Mouse (Mus musculus) hindbrain, embryonic 11.5 days (tissue): Measurements from ENCODE around the gene Ipmk. TPM values are rescaled to one million over a fixed set of nuclear protein-coding genes. Genes with fewer than 3 reads are reported as not detected.

Experiments used
- ATAC-seq: fragments of 200-750 bp; cut with Nextera tagmentation; 2 replicates; pipeline ENCODE4 v1.8.0; 2017; ENCODE audit warnings: mild to moderate bottlenecking, moderate TSS enrichment, moderate library complexity; ENCODE audit not compliant: low FRiP score
- DNase-seq: peaks from one replicate; pipeline ENCODE4 v3.0.0-alpha.2; 2015; ENCODE audit warnings: low spot score
- H3K27ac ChIP-seq: fragments of 300-500 bp; sonication (generic); 2 replicates; pipeline ENCODE4 v1.5.1; 2014; ENCODE audit warnings: mild to moderate bottlenecking, low read depth, low read length
- H3K27me3 ChIP-seq: fragments of 300-500 bp; sonication (generic); 2 replicates; pipeline ENCODE4 v1.6.1; 2014; ENCODE audit warnings: mild to moderate bottlenecking, low read length, moderate library complexity, mixed read lengths; ENCODE audit not compliant: control insufficient read depth, insufficient read depth
- H3K36me3 ChIP-seq: fragments of 300-500 bp; sonication (generic); 2 replicates; pipeline ENCODE4 v1.6.1; 2014; ENCODE audit warnings: mild to moderate bottlenecking, low read length, moderate library complexity, mixed read lengths; ENCODE audit not compliant: control insufficient read depth, insufficient read depth
- H3K4me1 ChIP-seq: fragments of 300-500 bp; sonication (generic); replicated peaks from 2 replicates; pipeline ENCODE4 v1.6.1; 2014; ENCODE audit warnings: low read length, mixed read lengths; ENCODE audit not compliant: control insufficient read depth, insufficient read depth
- H3K4me2 ChIP-seq: fragments of 300-500 bp; sonication (generic); replicated peaks from 2 replicates; pipeline ENCODE4 v1.6.1; 2014; ENCODE audit warnings: mild to moderate bottlenecking, low read depth, low read length
- H3K4me3 ChIP-seq: fragments of 300-500 bp; sonication (generic); 2 replicates; pipeline ENCODE4 v1.5.1; 2014; ENCODE audit warnings: low read depth, low read length
- H3K9ac ChIP-seq: fragments of 300-500 bp; sonication (generic); 2 replicates; pipeline ENCODE4 v1.6.1; 2014; ENCODE audit warnings: low read depth, low read length
- H3K9me3 ChIP-seq: fragments of 300-500 bp; sonication (generic); 2 replicates; pipeline ENCODE4 v1.6.1; 2016; ENCODE audit warnings: low read length; ENCODE audit not compliant: control insufficient read depth
- WGBS: fragments of 180-500 bp; shearing (Covaris S2); extraction: QIAGEN DNeasy Blood & Tissue Kit; methylation state at CpG from one replicate; pipeline ENCODE4 v1.1.7; 2014; 5-methylcytosine and 5-hydroxymethylcytosine counted together
- polyA plus RNA-seq: library from polyadenylated mRNA; unstranded; fragments of >200 nt; fragmentation: Nextera tagmentation; extraction: Ambion mirVana; gene quantifications from 2 replicates; pipeline ENCODE4 v1.2.1, GENCODE M21; 2014

Ipmk gene
- polyA plus RNA-seq, 1 experiment from 2014 or later = 20.9 TPM

DNA sequence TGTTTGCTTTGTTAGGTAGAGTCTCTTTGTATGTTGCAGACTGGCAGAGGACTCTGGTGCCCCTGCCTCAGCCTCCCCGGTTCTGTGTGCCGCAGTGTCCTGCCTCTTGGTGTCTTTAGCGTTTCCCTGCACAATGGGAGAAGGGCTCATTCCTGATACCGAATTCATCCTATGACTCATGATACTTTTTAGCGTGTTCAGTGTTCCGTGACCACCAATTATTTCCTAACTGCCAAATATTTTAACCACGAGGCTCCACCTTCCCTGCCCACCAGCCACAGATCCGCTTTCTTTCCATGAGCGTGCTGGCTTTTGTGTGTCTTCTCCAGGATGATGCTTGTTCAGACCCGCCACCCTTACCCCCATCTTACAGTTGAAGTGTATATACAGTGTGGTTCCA is 16.3 kb downstream of the Ipmk start:
- Histone ChIP-seq H3K27ac (no peak overlapping the region), H3K27me3 (no peaks in the 10 kb centered on the region), H3K4me2 (no peak overlapping the region), H3K9ac (no peak overlapping the region), H3K4me1 (peaks cover 3% of the 10 kb centered on the region; the same call in 1 of the 2 replicates), H3K4me3 (no peak overlapping the region), H3K9me3 (no peaks in the 10 kb centered on the region), H3K36me3 (no peaks in the 10 kb centered on the region)
- ATAC-seq (no peak), DNase-seq (no peak)
- 92% methylated on average over 10 of the region's 10 CpGs for WGBS

DNA sequence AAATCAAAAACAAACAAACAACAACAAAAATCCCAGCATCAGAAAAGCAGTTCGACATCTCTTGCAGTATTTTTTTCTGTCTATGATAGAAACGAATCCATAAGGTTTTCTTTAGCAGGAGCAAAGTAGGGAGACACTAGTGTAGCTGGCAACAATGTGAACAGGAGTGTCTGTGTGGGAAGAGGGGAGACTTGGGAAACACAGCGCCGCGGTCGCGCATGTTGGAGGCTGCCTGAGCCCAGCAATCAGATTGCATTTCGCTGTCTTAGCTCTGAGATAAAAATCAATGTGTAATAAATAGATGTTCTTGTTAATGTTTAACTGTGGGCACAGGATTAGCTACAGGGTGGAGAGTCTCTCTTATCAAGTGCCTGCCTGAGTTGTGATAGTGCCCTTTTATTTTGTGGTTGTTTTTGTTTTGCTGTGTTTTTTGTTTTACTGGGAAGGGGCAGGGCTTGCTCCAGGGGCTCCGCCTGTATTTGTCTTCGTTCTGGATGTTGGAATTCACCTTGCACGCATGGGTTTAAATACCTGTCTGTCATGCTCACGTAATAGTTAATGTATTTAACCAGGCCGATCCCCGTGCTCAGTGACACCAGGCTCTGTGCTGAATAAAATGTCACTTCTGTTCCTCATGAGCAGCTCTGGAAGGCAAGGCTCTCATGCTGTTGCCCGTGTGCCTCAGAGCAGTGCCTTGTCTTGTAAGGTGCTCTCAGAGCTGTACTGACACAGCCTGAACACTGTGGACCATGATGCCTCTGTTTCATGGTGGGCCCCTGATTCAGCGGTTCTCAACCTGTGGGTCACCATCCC is 20.8 kb downstream of the Ipmk start:
- H3K4me2 ChIP-seq = no peak overlapping the region
- H3K4me1 ChIP-seq = no peaks in the 10 kb centered on the region
- H3K9ac ChIP-seq = no peak overlapping the region
- DNase-seq = no peak
- no peak for ATAC-seq
- H3K27me3 ChIP-seq = no peaks in the 10 kb centered on the region
- H3K36me3 ChIP-seq = no peaks in the 10 kb centered on the region
- H3K4me3 ChIP-seq = no peak overlapping the region
- H3K9me3 ChIP-seq = no peaks in the 10 kb centered on the region
- H3K27ac ChIP-seq = no peak overlapping the region
- 88% methylated on average over 16 of the region's 16 CpGs for WGBS

GRCm38 (mm10) chr10:71369466-71369865 is 21.9 kb downstream of the Ipmk start:
- Histone ChIP-seq H3K36me3 (no peaks in the 10 kb centered on the region), H3K4me2 (no peak overlapping the region), H3K4me3 (no peak overlapping the region), H3K27me3 (no peaks in the 10 kb centered on the region), H3K27ac (no peak overlapping the region), H3K4me1 (no peaks in the 10 kb centered on the region), H3K9me3 (no peaks in the 10 kb centered on the region), H3K9ac (no peak overlapping the region)
- 90% methylated on average over 3 of the region's 3 CpGs for WGBS
- no peak for DNase-seq
- no peak for ATAC-seq

DNA sequence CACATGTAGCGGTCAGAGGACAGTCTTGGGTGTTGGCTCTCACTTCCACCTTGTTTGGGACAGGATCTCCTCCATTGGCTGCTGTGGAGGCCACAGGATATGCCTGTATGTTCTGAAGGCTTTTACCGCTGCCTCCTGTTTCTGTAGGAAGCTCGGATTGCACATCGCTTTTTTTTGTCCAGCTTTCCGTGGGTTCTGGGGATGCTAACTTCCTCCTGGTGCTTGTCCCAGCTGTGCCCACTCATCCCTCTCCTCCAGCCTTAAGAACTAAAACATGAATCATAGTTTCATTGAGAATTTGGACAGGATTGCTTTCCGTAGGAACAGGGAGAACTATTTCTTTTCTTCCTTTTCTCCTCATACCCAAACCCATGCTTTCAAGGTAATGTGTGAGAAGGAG is 24.3 kb downstream of the Ipmk start:
- no peak for ATAC-seq

GRCm38 (mm10) chr10:71373706-71374105 is 26.1 kb downstream of the Ipmk start:
- DNase-seq (no peak), ATAC-seq (no peak)
- Histone ChIP-seq H3K4me2 (no peak overlapping the region), H3K27me3 (no peaks in the 10 kb centered on the region), H3K4me1 (no peaks in the 10 kb centered on the region), H3K36me3 (no peaks in the 10 kb centered on the region), H3K4me3 (no peak overlapping the region), H3K9ac (no peak overlapping the region), H3K27ac (no peak overlapping the region), H3K9me3 (no peaks in the 10 kb centered on the region)
- 92% methylated on average over 11 of the region's 11 CpGs for WGBS

More for the DNA sequence above, 24.3 kb downstream of the Ipmk start:
- Histone ChIP-seq H3K4me1 (no peaks in the 10 kb centered on the region), H3K9me3 (no peaks in the 10 kb centered on the region), H3K36me3 (no peaks in the 10 kb centered on the region), H3K4me2 (no peak overlapping the region), H3K27me3 (no peaks in the 10 kb centered on the region), H3K27ac (no peak overlapping the region), H3K4me3 (no peak overlapping the region), H3K9ac (no peak overlapping the region)
- 87% methylated on average over 6 of the region's 6 CpGs for WGBS
- no peak for DNase-seq

GRCm38 (mm10) chr10:71376014-71376413 is 28.5 kb downstream of the Ipmk start:
- 87% methylated on average over 6 of the region's 6 CpGs for WGBS
- DNase-seq (no peak), ATAC-seq (no peak)
- no peak overlapping the region for H3K27ac ChIP-seq
- no peak overlapping the region for H3K9ac ChIP-seq
- no peak overlapping the region for H3K4me3 ChIP-seq
- no peaks in the 10 kb centered on the region for H3K27me3 ChIP-seq
- H3K36me3 ChIP-seq = 0 out of 2 replicates have a peak, but pooled peaks cover 3% of the 10 kb centered on the region
- no peak overlapping the region for H3K4me2 ChIP-seq
- H3K9me3 ChIP-seq = no peaks in the 10 kb centered on the region
- H3K4me1 ChIP-seq = no peaks in the 10 kb centered on the region

GRCm38 (mm10) chr10:71380406-71380805 is 32.8 kb downstream of the Ipmk start:
- no peaks in the 10 kb centered on the region for H3K27me3 ChIP-seq
- no peak overlapping the region for H3K4me3 ChIP-seq
- H3K4me2 ChIP-seq = no peak overlapping the region
- H3K4me1 ChIP-seq = no peaks in the 10 kb centered on the region
- H3K9ac ChIP-seq = no peak overlapping the region
- ATAC-seq (no peak), DNase-seq (no peak)
- H3K36me3 ChIP-seq = 0 out of 2 replicates have a peak, but pooled peaks cover 3% of the 10 kb centered on the region
- 96% methylated on average over 7 of the region's 7 CpGs for WGBS
- H3K9me3 ChIP-seq = no peaks in the 10 kb centered on the region
- no peak overlapping the region for H3K27ac ChIP-seq

DNA sequence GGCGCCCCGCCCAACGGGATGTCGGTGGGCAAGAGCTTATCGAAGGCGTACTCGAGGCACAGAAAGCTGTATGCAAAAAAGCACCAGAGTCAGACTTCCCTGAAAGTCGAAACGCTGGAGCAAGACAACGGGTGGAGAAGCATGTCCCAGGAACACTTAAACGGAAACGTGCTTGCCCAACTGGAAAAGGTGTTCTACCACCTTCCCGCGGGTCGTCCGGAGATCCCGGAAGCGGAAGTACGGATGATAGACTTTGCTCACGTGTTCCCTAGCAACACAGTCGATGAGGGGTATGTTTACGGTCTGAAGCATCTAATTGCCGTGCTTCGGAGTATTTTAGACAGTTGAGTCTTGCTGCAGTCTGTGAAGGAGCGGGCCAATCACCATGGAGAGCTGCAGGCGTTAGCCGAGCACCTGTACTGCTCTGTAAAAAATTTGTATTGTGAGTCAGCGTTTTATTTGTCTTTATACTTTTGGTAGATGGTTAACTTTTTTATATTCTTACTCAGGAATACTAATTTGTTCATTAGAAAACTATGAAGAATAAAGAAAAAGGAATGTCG is 34.0 kb downstream of the Ipmk start:
- ATAC-seq (no peak), DNase-seq (no peak)
- Histone ChIP-seq H3K9me3 (no peaks in the 10 kb centered on the region), H3K27me3 (no peaks in the 10 kb centered on the region), H3K9ac (no peak overlapping the region), H3K4me1 (no peaks in the 10 kb centered on the region), H3K4me3 (no peak overlapping the region), H3K4me2 (no peak overlapping the region), H3K27ac (no peak overlapping the region), H3K36me3 (0 out of 2 replicates have a peak, but pooled peaks cover 3% of the 10 kb centered on the region)
- 91% methylated on average over 29 of the region's 29 CpGs for WGBS

GRCm38 (mm10) chr10:71382109-71382508 is 34.5 kb downstream of the Ipmk start:
- H3K4me3 ChIP-seq = no peak overlapping the region
- H3K4me2 ChIP-seq = no peak overlapping the region
- no peak overlapping the region for H3K27ac ChIP-seq
- H3K4me1 ChIP-seq = no peaks in the 10 kb centered on the region
- no peak for DNase-seq
- no peaks in the 10 kb centered on the region for H3K27me3 ChIP-seq
- H3K36me3 ChIP-seq = 0 out of 2 replicates have a peak, but pooled peaks cover 3% of the 10 kb centered on the region
- H3K9ac ChIP-seq = no peak overlapping the region
- no peaks in the 10 kb centered on the region for H3K9me3 ChIP-seq
- WGBS = 82% methylated on average over 7 of the region's 7 CpGs
- ATAC-seq = no peak
